Mouse (Mus musculus): Measurements from ENCODE around the gene Sestd1. TPM values are rescaled to one million over a fixed set of nuclear protein-coding genes. Genes with fewer than 3 reads are reported as not detected.

Gene Sestd1
- polyA plus RNA-seq (2016; fragmentation: Nextera tagmentation; extraction: Ambion mirVana), result 27.2 and 34.7 TPM in 2 replicates

GRCm38 (mm10) chr2:77280512-77281409 lies at the start of gene Sestd1:
TSS of gene Sestd1 (minus strand) at chr2:77280592.
- Histone ChIP-seq H3K9ac (replicated peaks) (peak within 1 kb of the TSS; percentile 97), H3K27ac (replicated peaks) (peak within 1 kb of the TSS; percentile 83), H3K4me2 (replicated peaks) (peak within 1 kb of the TSS; percentile 69), H3K4me1 (peaks cover 10% of the 10 kb centered on the region), H3K27me3 (0 out of 2 replicates have a peak, but pooled peaks cover 5% of the 10 kb centered on the region), H3K9me3 (no peaks in the 10 kb centered on the region), H3K4me3 (peak within 1 kb of the TSS; percentile 91), H3K36me3 (no peaks in the 10 kb centered on the region)
- WGBS, result 5% methylated on average over 59 of the region's 73 CpGs
- peak; percentile 88 for ATAC-seq (ENCODE audit: low FRiP score, low read depth)

- Histone ChIP-seq H3K36me3 (no peaks in the 10 kb centered on the region), H3K4me2 (replicated peaks) (no peak overlapping the region), H3K4me1 (no peaks in the 10 kb centered on the region), H3K9ac (replicated peaks) (no peak overlapping the region), H3K4me3 (no peak overlapping the region), H3K27ac (replicated peaks) (no peak overlapping the region), H3K27me3 (no peaks in the 10 kb centered on the region), H3K9me3 (no peaks in the 10 kb centered on the region)
- ATAC-seq (ENCODE audit: low FRiP score, low read depth), result no peak
- WGBS, result 85% methylated on average over 3 of the region's 3 CpGs
These were observed 46.9 kb upstream of the Sestd1 start for GRCm38 (mm10) chr2:77327246-77327645.

- Histone ChIP-seq H3K9me3 (no peaks in the 10 kb centered on the region), H3K9ac (replicated peaks) (no peak overlapping the region), H3K4me2 (replicated peaks) (no peak overlapping the region), H3K27me3 (no peaks in the 10 kb centered on the region), H3K4me3 (no peak overlapping the region), H3K4me1 (no peaks in the 10 kb centered on the region), H3K36me3 (no peaks in the 10 kb centered on the region), H3K27ac (replicated peaks) (no peak overlapping the region)
- WGBS, result 65% methylated on average over 6 of the region's 6 CpGs
- no peak for ATAC-seq (ENCODE audit: low FRiP score, low read depth)
These were observed 43.3 kb upstream of the Sestd1 start for GRCm38 (mm10) chr2:77323739-77324138.

GRCm38 (mm10) chr2:77323156-77323555 lies 42.8 kb upstream of the Sestd1 start:
- H3K9ac ChIP-seq (replicated peaks), result no peak overlapping the region
- WGBS, result 57% methylated on average over 9 of the region's 9 CpGs
- H3K4me2 ChIP-seq (replicated peaks), result no peak overlapping the region

GRCm38 (mm10) chr2:77319196-77319595 lies 38.8 kb upstream of the Sestd1 start:
- WGBS, result 92% methylated on average over 5 of the region's 5 CpGs
- no peak for ATAC-seq (ENCODE audit: low FRiP score, low read depth)
- H3K4me3 ChIP-seq, result no peak overlapping the region

More at GRCm38 (mm10) chr2:77323156-77323555, 42.8 kb upstream of the Sestd1 start:
- ATAC-seq (ENCODE audit: low FRiP score, low read depth), result no peak
- no peak overlapping the region for H3K4me3 ChIP-seq
- no peaks in the 10 kb centered on the region for H3K27me3 ChIP-seq
- H3K9me3 ChIP-seq, result no peaks in the 10 kb centered on the region
- H3K36me3 ChIP-seq, result no peaks in the 10 kb centered on the region
- H3K4me1 ChIP-seq, result no peaks in the 10 kb centered on the region
- no peak overlapping the region for H3K27ac ChIP-seq (replicated peaks)

GRCm38 (mm10) chr2:77316961-77317360 lies 36.6 kb upstream of the Sestd1 start:
- peak; percentile 69; the same call in 1 of the 2 replicates for ATAC-seq (ENCODE audit: low FRiP score, low read depth)
- Histone ChIP-seq H3K4me1 (peaks cover 5% of the 10 kb centered on the region; the same call in 1 of the 2 replicates), H3K27me3 (no peaks in the 10 kb centered on the region), H3K9ac (replicated peaks) (no peak overlapping the region), H3K4me2 (replicated peaks) (no peak overlapping the region), H3K36me3 (no peaks in the 10 kb centered on the region), H3K27ac (replicated peaks) (no peak overlapping the region; the same call in 1 of the 2 replicates), H3K9me3 (no peaks in the 10 kb centered on the region), H3K4me3 (no peak overlapping the region)
- 57% methylated on average over 7 of the region's 7 CpGs for WGBS

More at GRCm38 (mm10) chr2:77319196-77319595, 38.8 kb upstream of the Sestd1 start:
- Histone ChIP-seq H3K9me3 (no peaks in the 10 kb centered on the region), H3K27me3 (no peaks in the 10 kb centered on the region), H3K36me3 (no peaks in the 10 kb centered on the region), H3K9ac (replicated peaks) (no peak overlapping the region), H3K4me1 (peaks cover 5% of the 10 kb centered on the region; the same call in 1 of the 2 replicates), H3K4me2 (replicated peaks) (no peak overlapping the region), H3K27ac (replicated peaks) (no peak overlapping the region)

GRCm38 (mm10) chr2:77313846-77314245 lies 33.5 kb upstream of the Sestd1 start:
- WGBS, result 95% methylated on average over 10 of the region's 10 CpGs
- no peaks in the 10 kb centered on the region for H3K27me3 ChIP-seq
- no peak for ATAC-seq (ENCODE audit: low FRiP score, low read depth)

GRCm38 (mm10) chr2:77312616-77313015 lies 32.2 kb upstream of the Sestd1 start:
- no peaks in the 10 kb centered on the region for H3K36me3 ChIP-seq
- H3K9me3 ChIP-seq, result no peaks in the 10 kb centered on the region
- H3K4me1 ChIP-seq, result peaks cover 5% of the 10 kb centered on the region; the same call in 1 of the 2 replicates
- H3K27me3 ChIP-seq, result no peaks in the 10 kb centered on the region
- H3K27ac ChIP-seq (replicated peaks), result no peak overlapping the region
- H3K9ac ChIP-seq (replicated peaks), result no peak overlapping the region
- no peak for ATAC-seq (ENCODE audit: low FRiP score, low read depth)
- 82% methylated on average over 9 of the region's 9 CpGs for WGBS
- H3K4me3 ChIP-seq, result no peak overlapping the region
- H3K4me2 ChIP-seq (replicated peaks), result no peak overlapping the region

More at GRCm38 (mm10) chr2:77313846-77314245, 33.5 kb upstream of the Sestd1 start:
- Histone ChIP-seq H3K4me2 (replicated peaks) (no peak overlapping the region), H3K4me1 (peaks cover 5% of the 10 kb centered on the region; the same call in 1 of the 2 replicates), H3K36me3 (no peaks in the 10 kb centered on the region), H3K9me3 (no peaks in the 10 kb centered on the region), H3K4me3 (no peak overlapping the region), H3K27ac (replicated peaks) (no peak overlapping the region), H3K9ac (replicated peaks) (no peak overlapping the region)

- Histone ChIP-seq H3K36me3 (no peaks in the 10 kb centered on the region), H3K9ac (replicated peaks) (no peak overlapping the region), H3K27me3 (no peaks in the 10 kb centered on the region), H3K4me3 (no peak overlapping the region), H3K4me1 (no peaks in the 10 kb centered on the region), H3K9me3 (no peaks in the 10 kb centered on the region), H3K4me2 (replicated peaks) (no peak overlapping the region), H3K27ac (replicated peaks) (no peak overlapping the region)
- ATAC-seq (ENCODE audit: low FRiP score, low read depth), result no peak
- WGBS, result 58% methylated on average over 7 of the region's 7 CpGs
These were observed 28.9 kb upstream of the Sestd1 start for GRCm38 (mm10) chr2:77309313-77309712.

- Histone ChIP-seq H3K9ac (replicated peaks) (no peak overlapping the region), H3K27me3 (no peaks in the 10 kb centered on the region), H3K36me3 (no peaks in the 10 kb centered on the region), H3K9me3 (no peaks in the 10 kb centered on the region), H3K4me1 (no peaks in the 10 kb centered on the region), H3K4me2 (replicated peaks) (no peak overlapping the region), H3K27ac (replicated peaks) (no peak overlapping the region), H3K4me3 (no peak overlapping the region)
- 72% methylated on average over 3 of the region's 3 CpGs for WGBS
- ATAC-seq (ENCODE audit: low FRiP score, low read depth), result no peak
These were observed 24.1 kb upstream of the Sestd1 start for GRCm38 (mm10) chr2:77304494-77304893.

GRCm38 (mm10) chr2:77303716-77304115 lies 23.3 kb upstream of the Sestd1 start:
- H3K4me1 ChIP-seq, result no peaks in the 10 kb centered on the region
- H3K4me2 ChIP-seq (replicated peaks), result no peak overlapping the region
- H3K27ac ChIP-seq (replicated peaks), result no peak overlapping the region
- no peak overlapping the region for H3K4me3 ChIP-seq
- no peaks in the 10 kb centered on the region for H3K27me3 ChIP-seq
- 74% methylated on average over 3 of the region's 3 CpGs for WGBS
- no peak for ATAC-seq (ENCODE audit: low FRiP score, low read depth)
- H3K36me3 ChIP-seq, result no peaks in the 10 kb centered on the region
- no peak overlapping the region for H3K9ac ChIP-seq (replicated peaks)
- H3K9me3 ChIP-seq, result no peaks in the 10 kb centered on the region

- no peaks in the 10 kb centered on the region for H3K9me3 ChIP-seq
- no peak overlapping the region for H3K27ac ChIP-seq (replicated peaks)
- no peaks in the 10 kb centered on the region for H3K27me3 ChIP-seq
- no peak overlapping the region for H3K4me3 ChIP-seq
- H3K4me2 ChIP-seq (replicated peaks), result no peak overlapping the region
- 82% methylated on average over 6 of the region's 6 CpGs for WGBS
- H3K36me3 ChIP-seq, result no peaks in the 10 kb centered on the region
- no peak overlapping the region for H3K9ac ChIP-seq (replicated peaks)
- ATAC-seq (ENCODE audit: low FRiP score, low read depth), result no peak
- no peaks in the 10 kb centered on the region for H3K4me1 ChIP-seq
These were observed 22.4 kb upstream of the Sestd1 start for GRCm38 (mm10) chr2:77302655-77303348.

All from midbrain, embryonic 12.5 days (tissue).